9 mouse cellular contexts compared by ENCODE assay signal in the genomic region with DNA sequence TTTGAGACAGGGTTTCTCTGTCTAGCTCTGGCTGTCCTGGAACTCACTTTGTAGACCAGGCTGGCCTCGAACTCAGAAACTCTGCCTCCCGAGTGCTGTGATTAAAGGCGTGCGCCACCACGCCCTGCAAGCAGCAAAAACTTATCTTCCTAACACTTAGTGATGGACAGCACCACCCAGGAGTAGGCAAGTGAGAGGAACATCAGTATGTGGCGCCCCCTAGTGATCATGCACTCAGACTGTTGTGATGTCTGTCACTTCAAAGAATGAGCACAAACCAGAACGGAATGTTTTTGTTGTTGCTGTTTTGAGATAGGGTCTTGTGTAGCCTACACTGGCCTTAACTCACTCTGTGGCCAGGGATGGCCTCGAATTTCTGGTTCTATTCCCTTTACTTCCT. TPM values are rescaled to one million over a fixed set of nuclear protein-coding genes. Genes with fewer than 3 reads are reported as not detected.
DNase-seq lines count a peak whose midpoint lies in the region; ATAC-seq and TF ChIP-seq lines count a peak whose summit lies in the region.
"Had no signal": no experiment of that assay in that cellular context is flagged by ENCODE, and none has a peak within 500 bp of the region (broad histone marks: within the 10 kb centered on the region; RNA-seq: fewer than 3 reads in every experiment).

No protein-coding gene starts in this region.

- DNase-seq in left cerebral cortex, adult 2 months (ENCODE audit: extremely low spot score in 1 of 2, low spot score in 2 of 2) = peak; percentile 42 to 46
- DNase-seq in left cerebral cortex, adult 11 months (ENCODE audit: low spot score) = no peak
- peak; percentile 88 for DNase-seq in R1 (ENCODE audit: low read depth, low spot score)
- peak; percentile 84 for DNase-seq in embryo, embryonic 10 days (ENCODE audit: low spot score)
- peak; percentile 49 for DNase-seq in limb, embryonic 14.5 days (ENCODE audit: low spot score)
- peak; percentile 54 for DNase-seq in urinary bladder, postnatal 25 days (ENCODE audit: low spot score)

- no peaks in the 10 kb centered on the region for H3K9me3 ChIP-seq in intestine, embryonic 15.5 days
- H3K9me3 ChIP-seq in limb, embryonic 14.5 days (ENCODE audit: control insufficient read depth, low read length) = no peaks in the 10 kb centered on the region

- no peaks in the 10 kb centered on the region for H3K36me3 ChIP-seq in intestine, embryonic 15.5 days
- H3K36me3 ChIP-seq in limb, embryonic 14.5 days (ENCODE audit: control insufficient read depth, insufficient read depth, low read length) = no peaks in the 10 kb centered on the region

- peak; percentile 61; the same call in 1 of the 2 replicates for ATAC-seq in intestine, embryonic 15.5 days
- ATAC-seq in limb, embryonic 14.5 days (ENCODE audit: low FRiP score, low read depth) = no peak
- peak; percentile 72; the same call in 1 of the 2 replicates for ATAC-seq in neutrophil, adult 5-6 weeks (ENCODE audit: extremely low read depth, insufficient number of reproducible peaks, low FRiP score, poor library complexity, severe bottlenecking)

- no peak overlapping the region for H3K4me3 ChIP-seq in left cerebral cortex, adult 2 months
- H3K4me3 ChIP-seq in intestine, embryonic 15.5 days (replicated peaks) = no peak overlapping the region
- H3K4me3 ChIP-seq in limb, embryonic 14.5 days (replicated peaks; ENCODE audit: low read length) = no peak overlapping the region

- intact Hi-C loops in left cerebral cortex, adult 2 months (cut with DNase I) = loop anchor here (5.0 kb wide), 1 partner anchor 74 kb away; no protein-coding TSS in a partner anchor

- WGBS in intestine, embryonic 15.5 days = 32% methylated on average over 8 of the region's 8 CpGs
- 43% methylated on average over 8 of the region's 8 CpGs for WGBS in limb, embryonic 14.5 days

- H3K4me1 ChIP-seq in intestine, embryonic 15.5 days (replicated peaks) = no peaks in the 10 kb centered on the region
- no peaks in the 10 kb centered on the region for H3K4me1 ChIP-seq in limb, embryonic 14.5 days (ENCODE audit: control insufficient read depth, insufficient read depth, low read length)

- no peak for TF ChIP-seq POLR2A in limb, embryonic 14.5 days (IDR thresholded peaks at IDR 0.05; ENCODE audit: borderline replicate concordance, extremely low read depth, insufficient read depth, insufficient read length)

- H3K4me2 ChIP-seq in intestine, embryonic 15.5 days (replicated peaks) = no peak overlapping the region
- no peak overlapping the region for H3K4me2 ChIP-seq in limb, embryonic 14.5 days (replicated peaks; ENCODE audit: low read depth, low read length, severe bottlenecking)

- peak; percentile 66 for TF ChIP-seq CTCF in left cerebral cortex, adult 2 months (IDR thresholded peaks at IDR 0.05)

- H3K9ac ChIP-seq in intestine, embryonic 15.5 days = no peak overlapping the region
- no peak overlapping the region for H3K9ac ChIP-seq in limb, embryonic 14.5 days (ENCODE audit: low read depth, low read length, severe bottlenecking)

- H3K27me3 ChIP-seq in intestine, embryonic 15.5 days (replicated peaks) = no peaks in the 10 kb centered on the region
- H3K27me3 ChIP-seq in limb, embryonic 14.5 days (ENCODE audit: control insufficient read depth, insufficient read depth, low read length) = no peaks in the 10 kb centered on the region

- H3K27ac ChIP-seq in left cerebral cortex, adult 2 months = no peak overlapping the region
- H3K27ac ChIP-seq in intestine, embryonic 15.5 days = no peak overlapping the region
- no peak overlapping the region for H3K27ac ChIP-seq in limb, embryonic 14.5 days (replicated peaks; ENCODE audit: low read depth, low read length)

RNA-seq across cellular contexts. Expression of a gene that starts 7.8 kb away (rescaled TPM):
- total RNA-seq in left cerebral cortex, adult 2 months (2021) = 10 to 100 TPM; 91.5 to 92.9 TPM
- polyA plus RNA-seq in intestine, embryonic 15.5 days (2015; fragmentation: Nextera tagmentation; extraction: Ambion mirVana) = 127 and 142 TPM in 2 replicates
- 108 and 119 TPM in 2 replicates for polyA plus RNA-seq in limb, embryonic 14.5 days (2012; rRNA removed)
- polyA plus RNA-seq in limb, embryonic 14.5 days (2014; fragmentation: Nextera tagmentation; extraction: Ambion mirVana) = 145 and 151 TPM in 2 replicates
- total RNA-seq in neutrophil, adult 5-6 weeks (2017) = 46.4 and 67.3 TPM in 2 replicates

RNA-seq across cellular contexts. Expression of a gene that starts 22.3 kb away (rescaled TPM):
- total RNA-seq in left cerebral cortex, adult 2 months (2021) = 10 to 100 TPM; 10.9 to 12.7 TPM
- 23.0 and 27.2 TPM in 2 replicates for polyA plus RNA-seq in intestine, embryonic 15.5 days (2015; fragmentation: Nextera tagmentation; extraction: Ambion mirVana)
- polyA plus RNA-seq in limb, embryonic 14.5 days (2012; rRNA removed) = 23.0 and 29.8 TPM in 2 replicates
- 9.7 and 12.3 TPM in 2 replicates for polyA plus RNA-seq in limb, embryonic 14.5 days (2014; fragmentation: Nextera tagmentation; extraction: Ambion mirVana)
- 98.5 and 111 TPM in 2 replicates for total RNA-seq in neutrophil, adult 5-6 weeks (2017)

RNA-seq across cellular contexts. Expression of a gene that starts 34.1 kb away (rescaled TPM):
- not detected for total RNA-seq in left cerebral cortex, adult 2 months (2021)
- polyA plus RNA-seq in intestine, embryonic 15.5 days (2015; fragmentation: Nextera tagmentation; extraction: Ambion mirVana) = not detected in 2 replicates
- polyA plus RNA-seq in limb, embryonic 14.5 days (2012; rRNA removed) = 0.13 TPM in 2 replicates
- polyA plus RNA-seq in limb, embryonic 14.5 days (2014; fragmentation: Nextera tagmentation; extraction: Ambion mirVana) = not detected in 2 replicates
- total RNA-seq in neutrophil, adult 5-6 weeks (2017) = 0.35 TPM in 1 of 2 replicates, not detected in the other
- polyA plus RNA-seq: heart, embryonic 14.5 days had no signal
